Mouse (Mus musculus): ENCODE measurements at regions not wholly inside any gene's neighbourhood (a gene's known extent, or its start where the extent isn't known, plus 50 kb on each side); places are given as distances from the start of the nearest gene placed in this dataset.

DNA sequence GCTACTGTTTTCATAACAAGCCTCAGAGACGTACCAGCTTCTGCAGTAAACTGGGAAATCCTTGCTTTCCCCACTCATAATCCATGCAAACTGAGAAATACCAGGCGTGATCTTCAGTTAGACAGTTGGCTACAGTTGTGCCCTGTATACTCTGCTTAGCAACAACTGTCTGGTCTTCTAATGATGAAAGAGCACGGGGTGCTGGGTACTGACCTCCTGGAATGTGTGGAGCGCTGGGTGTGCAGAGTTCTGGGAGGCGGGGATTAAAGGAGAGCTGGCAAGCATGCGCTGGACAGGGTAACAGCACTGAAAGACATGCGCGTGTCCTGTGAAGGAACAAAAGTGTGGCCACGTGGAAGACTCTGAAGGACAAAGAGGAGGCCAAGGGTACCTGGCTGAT lies 52.2 kb upstream of the Vgll2 start:
- DNase-seq: no peak
